Mouse (Mus musculus) intestine, postnatal 0 days (tissue): Measurements from ENCODE around the gene Igflr1. TPM values are rescaled to one million over a fixed set of nuclear protein-coding genes. Genes with fewer than 3 reads are reported as not detected.

Source experiments
- ATAC-seq: fragments of 200-750 bp; cut with Nextera tagmentation; 2 replicates; pipeline ENCODE4 v1.8.0; 2017; ENCODE audit warnings: mild to moderate bottlenecking, moderate TSS enrichment, moderate library complexity
- H3K27ac ChIP-seq: fragments of 300-500 bp; sonication (generic); 2 replicates; pipeline ENCODE4 v1.5.1; 2014; ENCODE audit warnings: mild to moderate bottlenecking, low read depth, low read length, moderate library complexity
- H3K27me3 ChIP-seq: fragments of 300-500 bp; sonication (generic); replicated peaks from 2 replicates; pipeline ENCODE4 v1.6.1; 2014; ENCODE audit warnings: low read length, mixed read lengths; ENCODE audit not compliant: control insufficient read depth, insufficient read depth
- H3K36me3 ChIP-seq: fragments of 300-500 bp; sonication (generic); 2 replicates; pipeline ENCODE4 v1.6.1; 2014; ENCODE audit warnings: mild to moderate bottlenecking, moderate library complexity; ENCODE audit not compliant: control insufficient read depth, insufficient read depth
- H3K4me1 ChIP-seq: fragments of 300-500 bp; sonication (generic); replicated peaks from 2 replicates; pipeline ENCODE4 v1.6.1; 2014; ENCODE audit warnings: antibody characterized with exemption, low read length, mixed read lengths; ENCODE audit not compliant: control insufficient read depth, insufficient read depth
- H3K4me2 ChIP-seq: fragments of 300-500 bp; sonication (generic); replicated peaks from 2 replicates; pipeline ENCODE4 v1.6.1; 2014; ENCODE audit warnings: low read depth, mild to moderate bottlenecking, moderate library complexity
- H3K4me3 ChIP-seq: fragments of 300-500 bp; sonication (generic); 2 replicates; pipeline ENCODE4 v1.5.1; 2014; ENCODE audit warnings: low read depth, low read length
- H3K9ac ChIP-seq: fragments of 300-500 bp; sonication (generic); 2 replicates; pipeline ENCODE4 v1.6.1; 2014; ENCODE audit warnings: mild to moderate bottlenecking, low read depth, low read length
- H3K9me3 ChIP-seq: fragments of 300-500 bp; sonication (generic); 2 replicates; pipeline ENCODE4 v1.6.1; 2016; ENCODE audit warnings: mixed run types; ENCODE audit not compliant: control insufficient read depth
- CTCF ChIP-seq: sonication (generic); IDR thresholded peaks from 2 replicates; pipeline ENCODE4 v1.5.1; 2016; ENCODE audit warnings: low read depth, mild to moderate bottlenecking, control low read depth, antibody characterized with exemption, moderate library complexity
- WGBS: fragments of 180-500 bp; shearing (Covaris S2); extraction: QIAGEN DNeasy Blood & Tissue Kit; methylation state at CpG from one replicate; pipeline ENCODE4 v1.1.7; 2014; 5-methylcytosine and 5-hydroxymethylcytosine counted together
- polyA plus RNA-seq: library from polyadenylated mRNA; unstranded; fragments of >200 nt; fragmentation: Nextera tagmentation; extraction: Ambion mirVana; gene quantifications from 2 replicates; pipeline ENCODE4 v1.2.1, GENCODE M21; 2015

Igflr1 gene
- polyA plus RNA-seq, 1 experiment from 2014 or later = 0.73 TPM

DNA sequence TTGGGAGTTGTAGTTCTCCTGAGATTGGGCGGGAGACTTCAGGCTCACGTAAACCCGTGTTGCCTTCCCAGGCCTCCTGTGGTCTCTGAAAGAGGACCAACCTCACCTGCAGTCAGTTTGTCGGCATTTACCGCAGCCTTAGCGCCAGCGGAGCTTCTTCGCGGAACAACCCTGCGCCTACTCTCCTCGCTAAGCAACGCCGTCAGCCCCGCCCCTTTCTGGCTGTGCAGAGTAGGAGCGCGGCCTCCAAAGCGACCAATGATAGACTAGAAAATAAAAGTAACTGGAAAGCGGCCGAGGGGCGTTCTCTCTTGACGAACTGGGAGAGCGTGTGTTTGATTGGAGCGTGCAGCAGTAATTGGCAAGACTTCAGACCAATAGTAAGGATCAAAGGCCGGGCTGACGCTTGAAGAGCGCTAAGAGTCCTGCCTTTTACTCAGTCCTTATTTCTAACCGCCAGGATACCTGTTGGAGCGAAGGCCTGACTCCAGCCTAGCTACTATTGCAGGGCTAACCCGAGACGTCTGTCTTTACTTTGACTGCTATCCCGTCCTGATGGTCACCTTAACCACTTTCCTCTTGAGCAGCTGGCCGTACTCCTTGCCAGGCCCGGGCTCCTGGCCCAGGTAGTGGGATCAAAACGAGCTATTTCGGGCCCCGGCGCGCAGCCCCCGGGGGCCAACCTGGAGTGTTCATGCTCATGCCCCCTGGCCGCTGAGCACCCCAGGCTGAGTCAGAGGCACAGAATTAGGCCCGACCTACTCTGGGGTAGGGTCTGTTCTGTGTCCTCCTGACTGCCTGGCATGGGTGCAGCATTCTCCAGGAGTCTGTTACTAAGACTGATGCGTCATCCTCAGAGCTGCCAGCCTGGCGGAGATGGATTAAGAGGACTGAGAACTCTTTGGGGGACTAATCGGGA is 12.9 kb upstream of the Igflr1 start, which contains the start of the genes Hspb6 and Proser3:
Gene Hspb6, plus strand, starts transcription at position 77 of the 919 bp plus-strand sequence.
Gene Proser3, minus strand, starts transcription at position 198 of the 919 bp plus-strand sequence.
- Histone ChIP-seq H3K4me1 (peaks cover 3% of the 10 kb centered on the region; the same call in 1 of the 2 replicates), H3K9ac (peak within 1 kb of the TSS; percentile 59), H3K4me3 (peak within 1 kb of the TSS; percentile 70), H3K4me2 (peak within 1 kb of the TSS; percentile 86), H3K27me3 (no peaks in the 10 kb centered on the region), H3K27ac (peak within 1 kb of the TSS; percentile 89), H3K9me3 (no peaks in the 10 kb centered on the region), H3K36me3 (peaks cover 31% of the 10 kb centered on the region)
- peak; percentile 96 for ATAC-seq
- TF ChIP-seq CTCF = no peak
- WGBS = under 1% methylated on average over 44 of the region's 44 CpGs

DNA sequence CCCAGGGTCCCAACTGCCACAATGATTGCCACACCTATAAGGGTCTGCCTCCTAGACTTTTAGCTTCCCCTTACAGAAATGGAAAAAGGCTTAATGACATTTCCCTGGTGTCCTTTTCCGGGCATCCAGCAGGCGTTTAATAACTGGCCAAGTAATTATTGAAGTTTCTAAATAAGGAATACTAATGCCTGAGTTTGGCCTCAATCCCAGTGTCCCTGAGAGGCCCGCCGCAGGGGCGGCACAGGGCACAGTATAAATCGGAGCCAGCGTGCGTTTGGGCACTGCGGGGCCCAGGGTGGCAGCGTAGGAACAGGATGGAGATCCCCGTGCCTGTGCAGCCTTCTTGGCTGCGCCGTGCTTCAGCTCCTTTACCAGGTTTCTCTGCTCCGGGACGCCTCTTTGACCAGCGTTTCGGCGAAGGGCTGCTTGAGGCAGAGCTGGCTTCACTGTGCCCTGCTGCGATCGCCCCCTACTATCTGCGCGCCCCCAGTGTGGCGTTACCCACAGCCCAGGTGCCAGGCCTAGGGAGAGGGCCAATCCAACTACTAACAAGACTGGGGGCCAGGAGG is 12.1 kb upstream of the Igflr1 start:
- peak overlapping the region; percentile 70 for H3K4me3 ChIP-seq
- H3K36me3 ChIP-seq = peaks cover 31% of the 10 kb centered on the region
- 1% methylated on average over 23 of the region's 23 CpGs for WGBS
- peak overlapping the region; percentile 47 for H3K9ac ChIP-seq
- no peaks in the 10 kb centered on the region for H3K27me3 ChIP-seq
- peaks cover 3% of the 10 kb centered on the region; the same call in 1 of the 2 replicates for H3K4me1 ChIP-seq
- peak overlapping the region; percentile 51 for H3K27ac ChIP-seq
- no peak for TF ChIP-seq CTCF
- peak overlapping the region; percentile 86 for H3K4me2 ChIP-seq
- no peak for ATAC-seq
- H3K9me3 ChIP-seq = no peaks in the 10 kb centered on the region

DNA sequence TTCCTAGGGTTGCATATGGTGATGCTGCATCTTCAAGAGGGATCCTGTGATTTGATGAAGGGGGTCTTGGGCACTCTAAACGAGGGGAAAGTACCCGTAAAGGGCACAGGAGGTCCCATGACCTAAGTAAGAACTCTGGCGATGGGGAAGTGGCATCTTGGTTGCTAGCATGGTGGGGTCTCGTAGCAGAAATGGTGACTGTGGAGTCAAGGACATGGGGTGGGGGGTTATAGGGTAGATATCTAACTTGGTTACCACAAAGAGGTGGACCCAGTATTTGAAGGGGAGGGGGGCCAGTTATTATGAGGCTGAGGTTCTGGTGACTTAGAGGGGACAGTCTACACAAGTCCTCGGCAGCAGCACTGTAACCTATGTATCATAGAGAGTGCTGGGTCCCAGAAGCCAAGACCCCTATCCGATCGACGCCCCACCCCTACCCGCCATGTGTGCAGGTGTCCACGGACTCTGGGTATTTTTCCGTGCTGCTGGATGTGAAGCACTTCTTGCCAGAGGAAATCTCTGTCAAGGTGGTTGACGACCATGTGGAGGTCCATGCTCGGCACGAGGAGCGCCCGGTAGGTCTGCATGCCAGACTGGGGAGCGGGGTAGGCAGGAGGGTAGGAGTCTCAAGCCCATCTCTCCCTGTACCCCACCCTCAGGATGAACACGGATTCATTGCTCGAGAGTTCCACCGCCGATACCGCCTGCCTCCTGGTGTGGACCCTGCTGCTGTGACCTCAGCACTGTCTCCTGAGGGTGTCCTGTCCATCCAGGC is 11.2 kb upstream of the Igflr1 start:
- no peak for TF ChIP-seq CTCF
- Histone ChIP-seq H3K4me2 (peak overlapping the region; percentile 86), H3K4me1 (peaks cover 7% of the 10 kb centered on the region; the same call in 1 of the 2 replicates), H3K9me3 (no peaks in the 10 kb centered on the region), H3K36me3 (peaks cover 31% of the 10 kb centered on the region), H3K27me3 (no peaks in the 10 kb centered on the region), H3K27ac (0 out of 2 replicates have a peak overlapping the region, but pooled peaks have one; percentile 51), H3K4me3 (peak overlapping the region; percentile 70), H3K9ac (peak overlapping the region; percentile 47; the same call in 1 of the 2 replicates)
- 83% methylated on average over 22 of the region's 22 CpGs for WGBS
- no peak for ATAC-seq

DNA sequence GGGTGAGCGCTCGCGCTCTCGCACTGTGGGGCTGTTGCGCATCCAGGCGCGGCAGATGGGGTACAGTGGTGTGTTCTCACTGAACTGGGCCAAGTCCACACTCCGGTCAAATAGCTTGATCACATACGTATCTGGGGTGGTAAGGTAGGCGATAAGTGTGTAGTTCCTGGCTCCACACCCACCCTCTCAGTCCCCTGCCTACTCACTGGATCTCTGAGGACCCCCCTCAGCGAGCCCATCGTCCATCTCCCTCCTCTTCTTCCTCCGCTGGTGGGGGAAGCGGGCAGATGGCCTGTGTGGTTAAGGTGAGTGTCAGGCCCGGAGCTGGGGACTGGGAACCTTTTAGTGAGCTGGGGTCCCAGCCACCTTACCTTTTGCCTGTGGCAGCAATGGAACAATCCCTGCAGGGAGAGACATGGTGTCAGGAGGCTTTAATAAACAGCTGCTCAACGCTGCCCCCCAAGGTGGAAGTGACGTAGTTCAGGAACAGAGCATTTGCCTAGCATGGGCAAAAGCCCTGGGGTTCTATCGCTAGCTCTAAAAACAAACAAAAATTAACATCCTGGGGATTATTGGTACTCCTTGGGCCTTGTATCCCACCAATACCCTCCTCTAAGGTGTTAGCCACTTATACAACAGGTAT is 8.2 kb upstream of the Igflr1 start:
- WGBS = 93% methylated on average over 18 of the region's 18 CpGs
- H3K4me1 ChIP-seq = peaks cover 7% of the 10 kb centered on the region; the same call in 1 of the 2 replicates
- no peak overlapping the region for H3K9ac ChIP-seq
- no peaks in the 10 kb centered on the region for H3K9me3 ChIP-seq
- TF ChIP-seq CTCF = peak; percentile 49
- H3K27me3 ChIP-seq = no peaks in the 10 kb centered on the region
- no peak overlapping the region for H3K27ac ChIP-seq
- H3K4me2 ChIP-seq = no peak overlapping the region
- H3K36me3 ChIP-seq = peaks cover 31% of the 10 kb centered on the region
- no peak overlapping the region for H3K4me3 ChIP-seq
- no peak for ATAC-seq

DNA sequence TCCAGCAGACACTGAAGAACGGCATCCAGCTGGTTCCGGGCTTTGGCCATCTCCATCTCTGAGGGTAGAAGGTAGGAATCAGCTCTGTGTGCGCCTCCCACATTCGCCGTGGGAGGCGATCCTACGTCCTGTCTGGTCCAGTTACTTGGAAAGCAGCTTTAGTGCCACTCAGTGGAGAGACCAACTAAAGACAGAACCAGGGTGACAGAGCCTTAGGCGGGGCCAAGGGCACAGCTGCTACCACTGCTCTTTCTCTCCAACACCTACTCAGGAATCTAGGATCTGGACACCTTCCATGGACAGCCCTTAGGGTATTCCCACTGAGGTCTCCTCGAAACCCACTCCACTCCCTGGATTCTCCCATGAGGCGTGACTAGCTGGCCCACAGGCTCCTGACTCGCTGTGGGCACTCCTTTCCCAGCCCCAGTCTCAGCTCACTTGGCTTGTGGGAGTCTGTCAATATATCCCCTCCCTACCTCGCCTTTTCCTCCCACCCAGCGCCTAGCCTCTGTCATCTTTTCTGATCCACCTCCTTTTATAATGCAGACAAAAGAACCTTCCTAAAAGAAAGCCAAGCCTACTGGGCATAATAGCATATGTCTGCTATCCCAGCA is 7.2 kb upstream of the Igflr1 start:
- no peak overlapping the region for H3K27ac ChIP-seq
- H3K9ac ChIP-seq = peak overlapping the region; percentile 48; the same call in 1 of the 2 replicates
- ATAC-seq = no peak
- WGBS = 83% methylated on average over 13 of the region's 13 CpGs
- TF ChIP-seq CTCF = no peak
- peak overlapping the region; percentile 78 for H3K4me2 ChIP-seq
- no peaks in the 10 kb centered on the region for H3K9me3 ChIP-seq
- peaks cover 7% of the 10 kb centered on the region; the same call in 1 of the 2 replicates for H3K4me1 ChIP-seq
- H3K36me3 ChIP-seq = peaks cover 31% of the 10 kb centered on the region
- H3K27me3 ChIP-seq = no peaks in the 10 kb centered on the region
- no peak overlapping the region for H3K4me3 ChIP-seq
